Mouse (Mus musculus) embryo, embryonic 9.5 days (tissue): ENCODE data around the gene Tnnc2.

Experiments
- DNase-seq: peaks from one replicate; pipeline ENCODE4 v3.0.0-alpha.2; 2017; ENCODE audit errors: extremely low spot score

The Tnnc2 gene

GRCm38 (mm10) chr2:164795868-164796267, 16.1 kb upstream of the Tnnc2 start:
- no peak for DNase-seq

- DNase-seq: peak; percentile 74
Observed at GRCm38 (mm10) chr2:164794293-164794692, 14.5 kb upstream of the Tnnc2 start.

GRCm38 (mm10) chr2:164793772-164794171, 14.0 kb upstream of the Tnnc2 start:
- DNase-seq: no peak

- peak; percentile 58 for DNase-seq
Observed at GRCm38 (mm10) chr2:164793236-164793635, 13.5 kb upstream of the Tnnc2 start.

GRCm38 (mm10) chr2:164792400-164793190, 12.8 kb upstream of the Tnnc2 start:
- no peak for DNase-seq

- no peak for DNase-seq
Observed at GRCm38 (mm10) chr2:164791841-164792261, 12.1 kb upstream of the Tnnc2 start.

GRCm38 (mm10) chr2:164790451-164790850, 10.7 kb upstream of the Tnnc2 start:
- no peak for DNase-seq

GRCm38 (mm10) chr2:164788411-164788810, 8.6 kb upstream of the Tnnc2 start:
- DNase-seq: no peak

- DNase-seq: no peak
Observed at GRCm38 (mm10) chr2:164787779-164788178, 8.0 kb upstream of the Tnnc2 start.

- no peak for DNase-seq
Observed at GRCm38 (mm10) chr2:164787032-164787431, 7.3 kb upstream of the Tnnc2 start.

- peak; percentile 38 for DNase-seq
Observed at GRCm38 (mm10) chr2:164786388-164786885, 6.7 kb upstream of the Tnnc2 start.

GRCm38 (mm10) chr2:164785481-164786387, 6.0 kb upstream of the Tnnc2 start, which contains the start of gene Snx21:
Snx21 (plus strand) TSS chr2:164785823.
- DNase-seq: peak; percentile 90

- no peak for DNase-seq
Observed at GRCm38 (mm10) chr2:164784869-164785420, 5.2 kb upstream of the Tnnc2 start.

- DNase-seq: no peak
Observed at GRCm38 (mm10) chr2:164783926-164784581, 4.3 kb upstream of the Tnnc2 start.

- DNase-seq: no peak
Observed at GRCm38 (mm10) chr2:164781876-164782275, 2.1 kb upstream of the Tnnc2 start.

GRCm38 (mm10) chr2:164778809-164779208, 958 bp downstream of the Tnnc2 start:
- no peak for DNase-seq

- no peak for DNase-seq
Observed at GRCm38 (mm10) chr2:164778015-164778287, 1.8 kb downstream of the Tnnc2 start.

- DNase-seq: no peak
Observed at GRCm38 (mm10) chr2:164777246-164778014, 2.3 kb downstream of the Tnnc2 start.

GRCm38 (mm10) chr2:164776801-164777200, 3.0 kb downstream of the Tnnc2 start:
- no peak for DNase-seq

GRCm38 (mm10) chr2:164776130-164776529, 3.6 kb downstream of the Tnnc2 start:
- DNase-seq: no peak

GRCm38 (mm10) chr2:164773989-164774364, 5.8 kb downstream of the Tnnc2 start:
- no peak for DNase-seq
